Mouse (Mus musculus) G1E (cell line): ENCODE measurements around the gene Slamf8.

Experiments
- CTCF ChIP-seq: IDR thresholded peaks from 2 replicates; pipeline ENCODE4 v1.5.1; 2012; ENCODE audit warnings: low read depth, low read length, inconsistent platforms, mixed read lengths
- GATA1 ChIP-seq: IDR thresholded peaks from 2 replicates; pipeline ENCODE4 v1.6.1; 2012; ENCODE audit warnings: borderline replicate concordance, low read length, inconsistent platforms, mixed read lengths
- GATA2 ChIP-seq: IDR thresholded peaks from 2 replicates; pipeline ENCODE4 v1.6.1; 2012; ENCODE audit warnings: low read depth, low read length, inconsistent platforms, borderline replicate concordance
- POLR2AphosphoS5 ChIP-seq: IDR thresholded peaks from 2 replicates; pipeline ENCODE4 v1.6.1; 2012; ENCODE audit warnings: low read depth, low read length, inconsistent platforms; ENCODE audit not compliant: insufficient replicate concordance
- TAL1 ChIP-seq: conservative IDR thresholded peaks from 2 replicates; pipeline ENCODE4 v1.6.1; 2012; ENCODE audit warnings: low read depth, low read length, inconsistent platforms, mixed read lengths

- no peak for TF ChIP-seq CTCF
- TF ChIP-seq TAL1 = no peak
- no peak for TF ChIP-seq POLR2AphosphoS5
- no peak for TF ChIP-seq GATA2
- TF ChIP-seq GATA1 = no peak
Observed at GRCm38 (mm10) chr1:172636266-172636665, 45.9 kb upstream of the Slamf8 start.
